Mouse (Mus musculus) left cerebral cortex, adult 2 months (tissue): ENCODE results near the gene Galnt14. TPM values are rescaled to one million over a fixed set of nuclear protein-coding genes. Genes with fewer than 3 reads are reported as not detected.

Source experiments
- DNase-seq, 2 experiments: peaks; one replicate each; pipeline ENCODE4 v3.0.0; 2021 to 2022; ENCODE audit warnings: low spot score in 2 of 2, mixed read lengths in 1 of 2; ENCODE audit errors: extremely low spot score in 1 of 2
- H3K27ac ChIP-seq: fragments of 200-600 bp; 2 replicates; pipeline ENCODE4 v1.8.1; 2022
- H3K4me3 ChIP-seq: fragments of 200-600 bp; 2 replicates; pipeline ENCODE4 v1.8.1; 2022
- CTCF ChIP-seq: fragments of 200-600 bp; IDR thresholded peaks from 2 replicates; pipeline ENCODE4 v1.8.1; 2022; ENCODE audit warnings: antibody characterized with exemption, mild to moderate bottlenecking, moderate library complexity
- intact Hi-C: fragments of 180-260 bp; cut with DNase I; formaldehyde crosslinking; loops from one replicate; pipeline ENCODE4 v1.15.1; 2025
- total RNA-seq, 2 experiments: library from RNA; stranded (reverse); gene quantifications; 2 replicates each; pipeline ENCODE4 v1.2.3; 2021

The Galnt14 gene
- total RNA-seq, 2 experiments from 2014 or later = 20.0 to 22.5 TPM

GRCm38 (mm10) chr17:73559498-73559897, 150.8 kb downstream of the Galnt14 start:
- no peak overlapping the region for H3K27ac ChIP-seq
- no peak for TF ChIP-seq CTCF
- no peak for DNase-seq
- no peak overlapping the region for H3K4me3 ChIP-seq
- intact Hi-C loops = no loop called here

DNA sequence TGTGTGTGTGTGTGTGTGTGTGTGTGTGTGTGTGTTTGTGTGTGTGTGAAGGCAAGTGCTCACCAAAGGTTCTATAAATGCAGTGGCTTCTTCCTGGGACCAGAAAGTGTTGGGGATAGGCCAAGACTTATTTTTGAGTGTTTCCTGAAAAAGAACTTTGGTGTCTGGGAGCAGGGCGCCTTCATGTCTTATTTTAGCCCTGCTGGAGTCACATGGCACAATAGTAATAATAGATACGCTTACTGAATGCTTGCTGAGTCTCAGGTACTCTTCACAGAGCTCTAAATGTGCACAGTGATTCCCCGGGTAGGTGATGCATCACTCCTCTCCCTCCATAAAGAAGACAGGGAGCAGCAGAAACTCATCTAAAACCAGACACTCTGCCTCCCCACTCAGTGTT, 153.2 kb downstream of the Galnt14 start:
- DNase-seq = no peak
- intact Hi-C loops = no loop called here
- TF ChIP-seq CTCF = no peak

GRCm38 (mm10) chr17:73556436-73556835, 153.8 kb downstream of the Galnt14 start:
- DNase-seq = no peak
- intact Hi-C loops = no loop called here
- Histone ChIP-seq H3K27ac (no peak overlapping the region), H3K4me3 (no peak overlapping the region)
- no peak for TF ChIP-seq CTCF

More for the DNA sequence above, 153.2 kb downstream of the Galnt14 start:
- no peak overlapping the region for H3K4me3 ChIP-seq
- H3K27ac ChIP-seq = no peak overlapping the region

DNA sequence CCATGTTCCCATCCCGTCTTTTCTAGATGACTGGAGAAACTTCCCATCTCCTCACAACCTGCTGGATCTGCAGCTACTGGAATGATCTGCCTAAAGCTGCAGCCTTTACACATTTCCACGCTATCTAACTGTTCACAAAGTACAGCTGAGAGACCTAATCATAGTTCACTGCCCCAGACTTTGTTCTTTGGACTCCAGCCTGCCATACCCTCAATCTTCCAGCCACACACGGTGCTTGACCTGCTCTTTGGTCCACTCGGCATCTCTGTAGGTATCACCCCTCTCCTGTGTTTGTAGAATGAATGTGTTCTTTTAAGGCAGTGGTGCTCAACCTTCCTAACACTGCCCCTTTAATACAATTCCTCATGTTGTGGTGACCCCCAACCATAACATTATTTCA, 155.6 kb downstream of the Galnt14 start:
- Histone ChIP-seq H3K27ac (no peak overlapping the region), H3K4me3 (no peak overlapping the region)
- no peak for TF ChIP-seq CTCF
- DNase-seq = no peak
- intact Hi-C loops = no loop called here

DNA sequence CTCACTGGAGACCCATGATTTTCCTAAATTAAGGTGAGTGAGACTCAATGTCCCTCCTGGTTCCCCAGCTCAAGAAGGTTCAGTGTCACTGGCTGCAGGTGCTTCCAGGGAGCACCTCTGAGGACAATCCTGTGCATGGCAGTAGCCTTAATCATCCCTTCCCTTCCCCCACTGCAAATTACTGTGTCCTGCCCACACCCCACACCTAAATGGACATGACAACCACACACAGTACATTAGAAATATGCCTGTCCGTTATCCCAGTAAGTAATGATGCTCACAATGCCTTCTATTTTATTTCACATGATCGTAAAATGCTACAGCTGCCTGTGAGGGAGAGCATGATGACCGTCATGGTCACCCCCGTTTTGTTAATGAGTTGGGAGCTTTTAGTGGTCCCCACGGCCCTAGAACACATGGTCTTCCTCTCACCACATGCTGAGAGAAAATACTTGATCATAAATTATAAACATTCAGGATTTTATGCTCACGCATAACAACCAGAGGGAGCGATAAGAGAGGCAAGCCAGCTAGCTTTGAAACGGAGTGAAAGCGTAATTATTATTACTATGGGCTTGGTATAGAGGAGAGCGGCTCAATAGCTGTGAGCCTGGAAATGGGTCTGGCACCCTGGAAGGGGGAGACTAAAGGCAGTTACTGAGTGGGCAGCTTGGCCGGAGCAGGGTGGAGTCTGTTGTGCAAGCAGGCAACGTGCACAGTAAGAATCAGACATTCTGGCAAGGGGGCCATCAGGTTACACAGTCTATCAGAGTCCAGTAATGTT, 161.3 kb downstream of the Galnt14 start:
- intact Hi-C loops = no loop called here
- Histone ChIP-seq H3K27ac (no peak overlapping the region), H3K4me3 (no peak overlapping the region)
- no peak for DNase-seq
- TF ChIP-seq CTCF = no peak

DNA sequence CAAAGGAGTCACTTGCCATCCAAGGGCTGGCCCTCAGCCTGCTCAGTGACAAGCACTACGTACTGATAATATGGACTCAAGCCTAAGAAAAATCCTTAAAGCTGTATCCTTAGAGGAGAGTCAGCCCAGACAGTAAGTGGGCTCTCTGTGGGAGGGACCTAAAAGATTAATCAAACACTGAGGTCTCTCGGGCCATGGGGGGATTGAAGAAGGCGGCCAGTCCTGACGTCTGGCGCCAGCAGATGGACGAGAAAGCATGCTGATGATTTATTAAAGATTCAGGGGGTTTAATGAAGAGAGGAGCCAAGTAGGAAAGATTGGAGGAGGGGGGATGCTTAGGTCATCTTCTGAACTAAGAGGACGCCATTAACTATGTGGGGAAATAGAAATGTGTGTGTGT, 162.1 kb downstream of the Galnt14 start:
- DNase-seq = no peak
- H3K4me3 ChIP-seq = no peak overlapping the region
- no peak overlapping the region for H3K27ac ChIP-seq
- intact Hi-C loops = no loop called here
- TF ChIP-seq CTCF = no peak

- no peak for DNase-seq
- Histone ChIP-seq H3K27ac (no peak overlapping the region), H3K4me3 (no peak overlapping the region)
- intact Hi-C loops = no loop called here
- no peak for TF ChIP-seq CTCF
These were observed 162.8 kb downstream of the Galnt14 start for GRCm38 (mm10) chr17:73547483-73547882.

GRCm38 (mm10) chr17:73541911-73542310, 168.3 kb downstream of the Galnt14 start:
- no peak; the same call in 1 of the 2 replicates for TF ChIP-seq CTCF
- intact Hi-C loops = no loop called here
- Histone ChIP-seq H3K27ac (no peak overlapping the region), H3K4me3 (no peak overlapping the region)
- DNase-seq = no peak

DNA sequence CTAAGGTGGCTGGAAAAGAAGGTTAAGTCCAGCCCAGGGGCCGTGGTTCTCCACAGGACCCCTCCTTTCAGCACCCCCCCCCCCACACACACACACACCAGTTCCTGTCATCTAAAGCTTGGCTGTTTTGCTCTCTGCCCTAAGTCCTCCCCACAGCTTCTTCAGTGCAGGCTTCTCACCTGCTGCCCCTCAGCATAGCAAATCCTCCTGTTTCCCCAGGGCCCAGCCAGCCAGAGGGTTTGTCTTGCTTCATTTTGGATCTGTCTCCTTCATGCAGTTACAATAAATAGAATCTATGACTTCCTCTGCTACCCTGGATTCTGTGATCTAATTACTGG, 169.1 kb downstream of the Galnt14 start:
- no peak for DNase-seq
- Histone ChIP-seq H3K27ac (no peak overlapping the region), H3K4me3 (no peak overlapping the region)
- no peak for TF ChIP-seq CTCF
- intact Hi-C loops = no loop called here

DNA sequence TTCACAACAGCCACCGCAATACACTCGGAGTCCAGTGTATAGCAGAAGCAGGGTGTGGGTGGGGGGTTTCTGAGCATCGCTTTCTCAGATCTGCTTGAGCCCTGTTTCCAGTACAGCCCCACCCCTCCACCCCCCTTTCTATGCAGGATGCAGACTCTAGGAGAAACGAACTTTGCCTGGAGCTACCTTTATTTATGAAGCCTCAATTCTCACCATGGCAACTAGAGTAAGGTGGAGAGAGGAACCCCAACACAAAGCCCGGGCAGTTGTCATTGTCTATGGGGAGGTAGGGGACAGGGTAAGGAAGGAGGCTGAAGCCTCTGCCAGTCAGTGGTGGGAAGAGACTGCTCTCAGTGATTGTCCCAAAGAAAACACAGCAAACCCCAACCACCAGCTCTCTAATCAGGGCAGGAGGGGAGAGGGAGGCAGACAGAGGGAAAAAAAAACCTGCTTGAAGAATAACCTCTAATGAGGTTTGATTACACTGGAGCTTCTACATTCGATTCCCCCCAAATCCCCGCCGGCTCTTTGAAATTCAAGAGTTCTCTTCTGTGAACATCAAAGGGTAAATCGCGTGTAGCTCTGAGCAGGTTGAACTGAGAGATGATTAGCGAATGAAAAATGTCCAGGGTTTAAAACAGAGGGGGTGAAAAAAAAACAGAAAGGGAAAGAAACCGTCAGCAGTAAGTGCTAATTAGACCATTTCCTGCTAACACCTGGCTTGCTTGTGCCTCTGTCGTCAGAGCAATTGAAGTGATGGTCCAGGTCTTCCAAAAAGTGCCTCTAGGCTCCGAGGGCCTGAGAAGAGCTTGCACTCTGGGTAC, 169.6 kb downstream of the Galnt14 start:
- H3K27ac ChIP-seq = no peak overlapping the region
- no peak for DNase-seq
- no peak for TF ChIP-seq CTCF
- H3K4me3 ChIP-seq = no peak overlapping the region
- intact Hi-C loops = no loop called here

GRCm38 (mm10) chr17:73531896-73532295, 178.4 kb downstream of the Galnt14 start:
- DNase-seq = no peak
- Histone ChIP-seq H3K27ac (no peak overlapping the region), H3K4me3 (no peak overlapping the region)
- no peak for TF ChIP-seq CTCF
- intact Hi-C loops = no loop called here

- intact Hi-C loops = no loop called here
- Histone ChIP-seq H3K27ac (no peak overlapping the region), H3K4me3 (no peak overlapping the region)
- DNase-seq = no peak
- TF ChIP-seq CTCF = no peak
These were observed 188.1 kb downstream of the Galnt14 start for GRCm38 (mm10) chr17:73522169-73522568.
